Mouse (Mus musculus) midbrain, embryonic 12.5 days (tissue): ENCODE measurements around the gene Tmx2. TPM values are rescaled to one million over a fixed set of nuclear protein-coding genes. Genes with fewer than 3 reads are reported as not detected.

Source experiments
- ATAC-seq: fragments of 200-750 bp; cut with Nextera tagmentation; 2 replicates; pipeline ENCODE4 v1.8.0; 2017; ENCODE audit warnings: low read depth, moderate TSS enrichment, moderate library complexity; ENCODE audit not compliant: low FRiP score
- H3K27ac ChIP-seq: fragments of 300-500 bp; sonication (generic); replicated peaks from 2 replicates; pipeline ENCODE4 v1.5.1; 2016; ENCODE audit warnings: mild to moderate bottlenecking
- H3K27me3 ChIP-seq: fragments of 300-500 bp; sonication (generic); 2 replicates; pipeline ENCODE4 v1.6.1; 2016; ENCODE audit warnings: mild to moderate bottlenecking
- H3K36me3 ChIP-seq: fragments of 300-500 bp; sonication (generic); 2 replicates; pipeline ENCODE4 v1.6.1; 2016
- H3K4me1 ChIP-seq: fragments of 300-500 bp; sonication (generic); 2 replicates; pipeline ENCODE4 v1.6.1; 2016
- H3K4me2 ChIP-seq: fragments of 300-500 bp; sonication (generic); replicated peaks from 2 replicates; pipeline ENCODE4 v1.6.1; 2016; ENCODE audit warnings: mild to moderate bottlenecking, moderate library complexity
- H3K4me3 ChIP-seq: fragments of 300-500 bp; sonication (generic); 2 replicates; pipeline ENCODE4 v1.5.1; 2016; ENCODE audit warnings: mild to moderate bottlenecking
- H3K9ac ChIP-seq: fragments of 300-500 bp; sonication (generic); replicated peaks from 2 replicates; pipeline ENCODE4 v1.6.1; 2016; ENCODE audit warnings: mild to moderate bottlenecking, moderate library complexity
- H3K9me3 ChIP-seq: fragments of 300-500 bp; sonication (generic); 2 replicates; pipeline ENCODE4 v1.6.1; 2016; ENCODE audit warnings: mild to moderate bottlenecking
- WGBS: fragments of 180-500 bp; shearing (Covaris S2); methylation state at CpG from one replicate; pipeline ENCODE4 v1.1.7; 2016; 5-methylcytosine and 5-hydroxymethylcytosine counted together
- polyA plus RNA-seq: library from polyadenylated mRNA; unstranded; fragments of >200 nt; fragmentation: Nextera tagmentation; extraction: Ambion mirVana; gene quantifications from 2 replicates; pipeline ENCODE4 v1.2.1, GENCODE M21; 2016

Tmx2 gene
- polyA plus RNA-seq, 1 experiment from 2014 or later = 169 TPM

DNA sequence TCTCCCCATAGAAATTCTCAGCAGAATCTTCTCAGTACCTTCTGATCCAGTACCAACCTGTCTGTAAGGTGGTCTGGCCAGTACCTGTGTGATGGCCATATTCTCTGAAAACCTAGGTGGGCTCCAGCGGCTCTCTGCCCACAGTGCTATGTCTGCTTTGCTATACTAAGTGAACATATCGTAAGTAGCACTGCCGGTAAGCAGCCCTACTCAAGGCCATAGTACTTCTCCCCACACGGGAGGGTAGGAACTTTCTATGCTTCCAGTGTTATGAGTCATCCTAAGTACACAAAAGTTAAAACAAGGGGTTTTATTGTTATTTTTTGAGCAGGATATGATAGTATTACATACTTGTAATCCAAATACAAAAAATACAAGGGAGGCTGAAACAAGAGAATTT is 44.9 kb downstream of the Tmx2 start:
- Histone ChIP-seq H3K36me3 (no peaks in the 10 kb centered on the region), H3K9me3 (no peaks in the 10 kb centered on the region), H3K4me3 (no peak overlapping the region), H3K9ac (no peak overlapping the region), H3K27me3 (no peaks in the 10 kb centered on the region), H3K4me2 (no peak overlapping the region), H3K27ac (peak overlapping the region; percentile 86), H3K4me1 (peaks cover 57% of the 10 kb centered on the region)
- no peak for ATAC-seq
- WGBS = 84% methylated on average over 4 of the region's 4 CpGs

GRCm38 (mm10) chr2:84632999-84633398 is 45.9 kb downstream of the Tmx2 start:
- Histone ChIP-seq H3K27me3 (no peaks in the 10 kb centered on the region), H3K4me3 (no peak overlapping the region), H3K36me3 (no peaks in the 10 kb centered on the region), H3K4me1 (peaks cover 46% of the 10 kb centered on the region), H3K9ac (0 out of 2 replicates have a peak overlapping the region, but pooled peaks have one; percentile 28), H3K4me2 (no peak overlapping the region), H3K27ac (0 out of 2 replicates have a peak overlapping the region, but pooled peaks have one; percentile 54), H3K9me3 (no peaks in the 10 kb centered on the region)
- no peak for ATAC-seq
- 4% methylated on average over 3 of the region's 3 CpGs for WGBS

GRCm38 (mm10) chr2:84632001-84632400 is 46.9 kb downstream of the Tmx2 start:
- Histone ChIP-seq H3K4me3 (no peak overlapping the region), H3K27ac (no peak overlapping the region), H3K4me2 (no peak overlapping the region), H3K9ac (no peak overlapping the region), H3K36me3 (no peaks in the 10 kb centered on the region), H3K27me3 (no peaks in the 10 kb centered on the region), H3K9me3 (no peaks in the 10 kb centered on the region), H3K4me1 (peaks cover 38% of the 10 kb centered on the region)
- WGBS = 97% methylated on average over 1 of the region's 1 CpGs
- no peak for ATAC-seq

- H3K4me2 ChIP-seq = no peak overlapping the region
- H3K27me3 ChIP-seq = no peaks in the 10 kb centered on the region
- WGBS = 79% methylated on average over 3 of the region's 3 CpGs
- H3K27ac ChIP-seq = no peak overlapping the region
- no peak overlapping the region for H3K9ac ChIP-seq
- H3K36me3 ChIP-seq = 0 out of 2 replicates have a peak, but pooled peaks cover 8% of the 10 kb centered on the region
- H3K4me3 ChIP-seq = no peak overlapping the region
- H3K9me3 ChIP-seq = no peaks in the 10 kb centered on the region
- H3K4me1 ChIP-seq = no peaks in the 10 kb centered on the region
- no peak for ATAC-seq
Measured at GRCm38 (mm10) chr2:84627036-84627435, 51.9 kb downstream of the Tmx2 start.

DNA sequence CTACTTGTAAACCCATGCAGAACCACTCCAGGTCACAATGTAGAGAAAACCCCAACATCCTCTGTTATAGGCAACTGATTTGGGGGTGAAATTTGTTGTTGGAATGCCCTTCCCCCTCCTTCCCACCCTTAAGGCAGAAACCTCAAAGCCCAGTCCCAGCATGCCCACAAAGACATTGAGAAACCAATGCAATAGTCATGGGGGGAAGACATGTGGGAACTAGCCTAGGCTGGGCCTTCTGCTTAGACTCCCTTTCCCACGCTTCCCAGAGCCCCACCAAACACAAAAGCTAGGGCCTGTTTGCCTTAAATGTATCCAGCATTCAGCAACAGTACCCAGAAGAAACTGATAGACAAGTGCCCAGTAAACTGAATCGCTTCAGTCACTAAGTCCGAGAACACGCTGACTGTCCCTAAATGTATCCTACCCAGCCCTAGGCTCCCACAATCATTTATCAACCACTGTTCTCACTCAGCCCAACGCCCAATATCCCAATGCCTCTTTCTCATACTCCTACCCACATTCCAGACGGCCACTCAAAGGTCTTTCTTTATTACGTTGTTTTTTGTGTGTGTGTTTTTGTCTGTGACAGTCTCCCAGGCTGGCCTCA is 52.5 kb downstream of the Tmx2 start:
- Histone ChIP-seq H3K27me3 (no peaks in the 10 kb centered on the region), H3K4me3 (no peak overlapping the region), H3K9me3 (no peaks in the 10 kb centered on the region), H3K36me3 (0 out of 2 replicates have a peak, but pooled peaks cover 8% of the 10 kb centered on the region), H3K9ac (no peak overlapping the region), H3K4me1 (no peaks in the 10 kb centered on the region), H3K4me2 (no peak overlapping the region), H3K27ac (no peak overlapping the region)
- 82% methylated on average over 7 of the region's 7 CpGs for WGBS
- ATAC-seq = no peak

- Histone ChIP-seq H3K27me3 (no peaks in the 10 kb centered on the region), H3K36me3 (peaks cover 25% of the 10 kb centered on the region), H3K9ac (no peak overlapping the region), H3K9me3 (no peaks in the 10 kb centered on the region), H3K27ac (no peak overlapping the region), H3K4me3 (no peak overlapping the region), H3K4me2 (no peak overlapping the region), H3K4me1 (no peaks in the 10 kb centered on the region)
- no peak for ATAC-seq
- WGBS = 93% methylated on average over 17 of the region's 17 CpGs
Measured at GRCm38 (mm10) chr2:84624201-84624600, 54.7 kb downstream of the Tmx2 start.

DNA sequence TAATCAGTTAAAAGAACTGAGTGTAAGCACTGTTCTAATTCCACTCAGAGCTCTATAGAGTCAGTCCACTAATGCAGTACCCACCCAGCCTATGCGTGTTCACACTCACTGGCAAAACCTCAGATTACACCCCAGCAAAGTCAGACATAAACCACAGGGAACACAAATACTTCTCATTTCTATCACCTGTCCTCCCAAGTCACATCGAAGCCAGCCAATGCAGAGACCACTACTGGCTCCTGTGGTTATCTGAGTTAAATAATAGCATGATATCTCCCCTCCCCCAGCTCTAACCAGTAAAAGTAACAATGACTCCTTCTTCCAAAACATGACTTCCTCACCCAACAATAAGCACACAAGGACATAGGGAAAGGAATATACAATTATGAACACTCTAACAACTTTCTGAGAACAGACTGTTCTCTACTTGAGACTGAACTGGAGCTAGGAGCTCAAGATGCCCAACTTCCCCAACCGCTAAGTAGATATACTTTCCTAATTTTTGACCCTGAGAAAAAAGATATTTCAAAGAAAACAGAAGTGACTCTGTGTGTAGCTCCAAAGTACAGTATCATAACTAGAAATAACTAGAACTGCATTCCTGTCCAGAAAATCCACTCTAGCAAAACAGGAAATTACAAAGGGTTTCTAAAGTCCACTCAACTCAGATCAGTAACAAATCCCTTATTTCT is 55.4 kb downstream of the Tmx2 start:
- Histone ChIP-seq H3K27me3 (no peaks in the 10 kb centered on the region), H3K9me3 (no peaks in the 10 kb centered on the region), H3K9ac (no peak overlapping the region), H3K36me3 (peaks cover 31% of the 10 kb centered on the region), H3K4me1 (no peaks in the 10 kb centered on the region), H3K4me2 (no peak overlapping the region), H3K4me3 (no peak overlapping the region), H3K27ac (no peak overlapping the region)
- 97% methylated on average over 3 of the region's 3 CpGs for WGBS
- ATAC-seq = no peak

DNA sequence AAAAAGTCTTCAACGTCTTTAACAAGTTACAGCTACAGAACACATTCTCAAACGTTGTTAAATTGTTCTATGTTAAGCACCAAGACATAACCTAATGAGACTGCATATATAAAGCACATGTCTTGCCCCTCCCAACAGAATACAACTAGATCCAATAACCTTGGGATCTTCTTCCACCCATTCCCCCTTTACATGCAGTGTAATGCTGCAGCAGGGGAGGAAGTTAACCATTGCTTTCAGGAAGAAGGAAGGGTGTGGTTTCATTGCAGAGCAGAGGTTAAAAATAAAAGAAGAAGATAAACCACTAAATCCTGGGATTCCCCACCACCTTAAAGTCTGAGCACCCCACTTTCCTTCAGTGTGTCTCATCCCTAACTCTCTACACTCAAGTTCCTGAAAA is 56.3 kb downstream of the Tmx2 start:
- H3K4me1 ChIP-seq = no peaks in the 10 kb centered on the region
- 81% methylated on average over 2 of the region's 2 CpGs for WGBS
- no peaks in the 10 kb centered on the region for H3K9me3 ChIP-seq
- H3K4me3 ChIP-seq = no peak overlapping the region
- no peak overlapping the region for H3K9ac ChIP-seq
- no peaks in the 10 kb centered on the region for H3K27me3 ChIP-seq
- ATAC-seq = no peak
- no peak overlapping the region for H3K27ac ChIP-seq
- H3K4me2 ChIP-seq = no peak overlapping the region
- H3K36me3 ChIP-seq = peaks cover 31% of the 10 kb centered on the region

Other genes with a start within 250 kb of the Tmx2 start
- 15.2 and 21.4 TPM in 2 replicates for gene Tfpi, start 202.4 kb downstream of the Tmx2 start, polyA plus RNA-seq
- 47.4 and 47.7 TPM in 2 replicates for gene Ctnnd1, start 28.4 kb downstream of the Tmx2 start, polyA plus RNA-seq
- gene Btbd18, start 20.1 kb downstream of the Tmx2 start, polyA plus RNA-seq = 0.26 and 0.31 TPM in 2 replicates
- 367 and 374 TPM in 2 replicates for gene Selenoh, start 8.4 kb downstream of the Tmx2 start, polyA plus RNA-seq
- gene Gm28635, start 1.1 kb downstream of the Tmx2 start, polyA plus RNA-seq = not detected in 2 replicates
- gene Med19, start 738 bp downstream of the Tmx2 start, polyA plus RNA-seq = 51.8 and 54.8 TPM in 2 replicates
- 28.1 and 29.5 TPM in 2 replicates for gene Zdhhc5, start 36.0 kb upstream of the Tmx2 start, polyA plus RNA-seq
- gene Clp1, start 48.2 kb upstream of the Tmx2 start, polyA plus RNA-seq = 42.5 and 45.9 TPM in 2 replicates
- gene Ypel4, start 54.9 kb upstream of the Tmx2 start, polyA plus RNA-seq = 22.5 and 26.3 TPM in 2 replicates
- 9.1 and 10.9 TPM in 2 replicates for gene Gm19426, start 64.5 kb upstream of the Tmx2 start, polyA plus RNA-seq
- gene Serping1, start 96.3 kb upstream of the Tmx2 start, polyA plus RNA-seq = 38.8 and 46.2 TPM in 2 replicates
- 26.6 and 31.2 TPM in 2 replicates for gene Ube2l6, start 119.7 kb upstream of the Tmx2 start, polyA plus RNA-seq
- 0.13 TPM in 1 of 2 replicates, not detected in the other for gene Smtnl1, start 143.5 kb upstream of the Tmx2 start, polyA plus RNA-seq
- gene Timm10, start 147.9 kb upstream of the Tmx2 start, polyA plus RNA-seq = 32.7 and 35.8 TPM in 2 replicates
- 9.5 and 10.2 TPM in 2 replicates for gene Slc43a1, start 159.7 kb upstream of the Tmx2 start, polyA plus RNA-seq
- gene Rtn4rl2, start 207.6 kb upstream of the Tmx2 start, polyA plus RNA-seq = 4.1 and 5.4 TPM in 2 replicates